Mouse (Mus musculus) intestine, postnatal 0 days (tissue): ENCODE results near the gene Tecpr1. TPM values are rescaled to one million over a fixed set of nuclear protein-coding genes. Genes with fewer than 3 reads are reported as not detected.

Experiments used
- ATAC-seq: fragments of 200-750 bp; cut with Nextera tagmentation; 2 replicates; pipeline ENCODE4 v1.8.0; 2017; ENCODE audit warnings: mild to moderate bottlenecking, moderate TSS enrichment, moderate library complexity
- H3K27ac ChIP-seq: fragments of 300-500 bp; sonication (generic); 2 replicates; pipeline ENCODE4 v1.5.1; 2014; ENCODE audit warnings: mild to moderate bottlenecking, low read depth, low read length, moderate library complexity
- H3K27me3 ChIP-seq: fragments of 300-500 bp; sonication (generic); replicated peaks from 2 replicates; pipeline ENCODE4 v1.6.1; 2014; ENCODE audit warnings: low read length, mixed read lengths; ENCODE audit not compliant: control insufficient read depth, insufficient read depth
- H3K36me3 ChIP-seq: fragments of 300-500 bp; sonication (generic); 2 replicates; pipeline ENCODE4 v1.6.1; 2014; ENCODE audit warnings: mild to moderate bottlenecking, moderate library complexity; ENCODE audit not compliant: control insufficient read depth, insufficient read depth
- H3K4me1 ChIP-seq: fragments of 300-500 bp; sonication (generic); replicated peaks from 2 replicates; pipeline ENCODE4 v1.6.1; 2014; ENCODE audit warnings: antibody characterized with exemption, low read length, mixed read lengths; ENCODE audit not compliant: control insufficient read depth, insufficient read depth
- H3K4me2 ChIP-seq: fragments of 300-500 bp; sonication (generic); replicated peaks from 2 replicates; pipeline ENCODE4 v1.6.1; 2014; ENCODE audit warnings: low read depth, mild to moderate bottlenecking, moderate library complexity
- H3K4me3 ChIP-seq: fragments of 300-500 bp; sonication (generic); 2 replicates; pipeline ENCODE4 v1.5.1; 2014; ENCODE audit warnings: low read depth, low read length
- H3K9ac ChIP-seq: fragments of 300-500 bp; sonication (generic); 2 replicates; pipeline ENCODE4 v1.6.1; 2014; ENCODE audit warnings: mild to moderate bottlenecking, low read depth, low read length
- H3K9me3 ChIP-seq: fragments of 300-500 bp; sonication (generic); 2 replicates; pipeline ENCODE4 v1.6.1; 2016; ENCODE audit warnings: mixed run types; ENCODE audit not compliant: control insufficient read depth
- CTCF ChIP-seq: sonication (generic); IDR thresholded peaks from 2 replicates; pipeline ENCODE4 v1.5.1; 2016; ENCODE audit warnings: low read depth, mild to moderate bottlenecking, control low read depth, antibody characterized with exemption, moderate library complexity
- WGBS: fragments of 180-500 bp; shearing (Covaris S2); extraction: QIAGEN DNeasy Blood & Tissue Kit; methylation state at CpG from one replicate; pipeline ENCODE4 v1.1.7; 2014; 5-methylcytosine and 5-hydroxymethylcytosine counted together
- polyA plus RNA-seq: library from polyadenylated mRNA; unstranded; fragments of >200 nt; fragmentation: Nextera tagmentation; extraction: Ambion mirVana; gene quantifications from 2 replicates; pipeline ENCODE4 v1.2.1, GENCODE M21; 2015

The Tecpr1 gene
- polyA plus RNA-seq, 1 experiment from 2014 or later = 10.7 TPM

- ATAC-seq = no peak
- 0 out of 2 replicates have a peak, but pooled peaks cover 8% of the 10 kb centered on the region for H3K4me1 ChIP-seq
- no peak overlapping the region for H3K9ac ChIP-seq
- WGBS = 74% methylated on average over 9 of the region's 9 CpGs
- H3K9me3 ChIP-seq = no peaks in the 10 kb centered on the region
- TF ChIP-seq CTCF = no peak
- no peak overlapping the region for H3K4me2 ChIP-seq
- no peak overlapping the region for H3K27ac ChIP-seq
- no peak overlapping the region for H3K4me3 ChIP-seq
- H3K36me3 ChIP-seq = peaks cover 70% of the 10 kb centered on the region
- no peaks in the 10 kb centered on the region for H3K27me3 ChIP-seq
Observed at GRCm38 (mm10) chr5:144263082-144263481, 39.7 kb upstream of the Tecpr1 start.

- Histone ChIP-seq H3K4me2 (no peak overlapping the region), H3K27me3 (no peaks in the 10 kb centered on the region), H3K9ac (no peak overlapping the region), H3K9me3 (no peaks in the 10 kb centered on the region), H3K36me3 (peaks cover 67% of the 10 kb centered on the region), H3K4me3 (no peak overlapping the region), H3K4me1 (peaks cover 19% of the 10 kb centered on the region; the same call in 1 of the 2 replicates), H3K27ac (0 out of 2 replicates have a peak overlapping the region, but pooled peaks have one; percentile 46)
- WGBS = 83% methylated on average over 5 of the region's 5 CpGs
- ATAC-seq = no peak
- no peak for TF ChIP-seq CTCF
Observed at GRCm38 (mm10) chr5:144261829-144262228, 38.4 kb upstream of the Tecpr1 start.

- peaks cover 63% of the 10 kb centered on the region for H3K36me3 ChIP-seq
Observed at GRCm38 (mm10) chr5:144261309-144261708, 37.9 kb upstream of the Tecpr1 start.

GRCm38 (mm10) chr5:144260464-144260863 lies 37.0 kb upstream of the Tecpr1 start:
- WGBS = 74% methylated on average over 8 of the region's 8 CpGs

More at GRCm38 (mm10) chr5:144261309-144261708, 37.9 kb upstream of the Tecpr1 start:
- ATAC-seq = no peak
- no peak for TF ChIP-seq CTCF
- peaks cover 19% of the 10 kb centered on the region; the same call in 1 of the 2 replicates for H3K4me1 ChIP-seq
- no peak overlapping the region for H3K4me2 ChIP-seq
- peak overlapping the region; percentile 46; the same call in 1 of the 2 replicates for H3K27ac ChIP-seq
- no peaks in the 10 kb centered on the region for H3K27me3 ChIP-seq
- H3K9ac ChIP-seq = no peak overlapping the region
- no peak overlapping the region for H3K4me3 ChIP-seq
- 75% methylated on average over 9 of the region's 9 CpGs for WGBS
- no peaks in the 10 kb centered on the region for H3K9me3 ChIP-seq

GRCm38 (mm10) chr5:144259228-144259627 lies 35.8 kb upstream of the Tecpr1 start:
- Histone ChIP-seq H3K4me1 (peaks cover 22% of the 10 kb centered on the region; the same call in 1 of the 2 replicates), H3K9me3 (no peaks in the 10 kb centered on the region), H3K9ac (no peak overlapping the region), H3K27me3 (no peaks in the 10 kb centered on the region), H3K36me3 (peaks cover 44% of the 10 kb centered on the region; the same call in 1 of the 2 replicates), H3K4me2 (peak overlapping the region; percentile 79), H3K27ac (peak overlapping the region; percentile 35; the same call in 1 of the 2 replicates), H3K4me3 (peak overlapping the region; percentile 98; the same call in 1 of the 2 replicates)
- ATAC-seq = no peak
- TF ChIP-seq CTCF = no peak
- WGBS = 36% methylated on average over 6 of the region's 6 CpGs

More at GRCm38 (mm10) chr5:144260464-144260863, 37.0 kb upstream of the Tecpr1 start:
- Histone ChIP-seq H3K9ac (0 out of 2 replicates have a peak overlapping the region, but pooled peaks have one; percentile 11), H3K27ac (no peak overlapping the region; the same call in 1 of the 2 replicates), H3K4me1 (peaks cover 19% of the 10 kb centered on the region; the same call in 1 of the 2 replicates), H3K36me3 (peaks cover 56% of the 10 kb centered on the region), H3K4me2 (peak overlapping the region; percentile 17; the same call in 1 of the 2 replicates), H3K27me3 (no peaks in the 10 kb centered on the region), H3K4me3 (no peak overlapping the region), H3K9me3 (no peaks in the 10 kb centered on the region)
- TF ChIP-seq CTCF = peak; percentile 14; the same call in 1 of the 2 replicates
- ATAC-seq = no peak

GRCm38 (mm10) chr5:144258687-144259086 lies 35.3 kb upstream of the Tecpr1 start:
- Histone ChIP-seq H3K4me3 (peak overlapping the region; percentile 98), H3K36me3 (peaks cover 42% of the 10 kb centered on the region; the same call in 1 of the 2 replicates), H3K27ac (peak overlapping the region; percentile 35; the same call in 1 of the 2 replicates), H3K27me3 (no peaks in the 10 kb centered on the region), H3K9ac (peak overlapping the region; percentile 98; the same call in 1 of the 2 replicates), H3K4me2 (peak overlapping the region; percentile 79), H3K9me3 (no peaks in the 10 kb centered on the region), H3K4me1 (peaks cover 24% of the 10 kb centered on the region; the same call in 1 of the 2 replicates)
- no peak for ATAC-seq
- no peak for TF ChIP-seq CTCF
- WGBS = 27% methylated on average over 2 of the region's 2 CpGs
